Mouse (Mus musculus): ENCODE results near the gene Zfp652.
"Not testable (repeated sequence)": the region's sequence is repeated elsewhere in the genome, so short reads cannot be mapped to it uniquely, and the experiment has no call there.

Zfp652 gene

GRCm38 (mm10) chr11:95712563-95713224 is at the start of gene Zfp652:
Gene Zfp652, plus strand, starts transcription at chr11:95712673.
- DNase-seq (ENCODE audit: low spot score in 2 of 2): peak; percentile 81 to 87

- DNase-seq (ENCODE audit: low spot score in 2 of 2): peak; percentile 97 to 98
These were observed 45.8 kb upstream of the Zfp652 start, which contains the start of gene Phb for GRCm38 (mm10) chr11:95666529-95667149. Gene Phb, plus strand, starts transcription at chr11:95666957.

- no peak for DNase-seq (ENCODE audit: low spot score in 2 of 2)
These were observed 45.3 kb upstream of the Zfp652 start for GRCm38 (mm10) chr11:95667177-95667576.

GRCm38 (mm10) chr11:95668086-95668485 is 44.4 kb upstream of the Zfp652 start:
- DNase-seq (ENCODE audit: low spot score in 2 of 2): not testable (repeated sequence)

GRCm38 (mm10) chr11:95675498-95675897 is 37.0 kb upstream of the Zfp652 start:
- DNase-seq (ENCODE audit: low spot score in 2 of 2): no peak

GRCm38 (mm10) chr11:95676307-95676706 is 36.2 kb upstream of the Zfp652 start:
- no peak for DNase-seq (ENCODE audit: low spot score in 2 of 2)

GRCm38 (mm10) chr11:95677925-95678701 is 34.4 kb upstream of the Zfp652 start:
- no peak for DNase-seq (ENCODE audit: low spot score in 2 of 2)

- DNase-seq (ENCODE audit: low spot score in 2 of 2): no peak
These were observed 30.4 kb upstream of the Zfp652 start for GRCm38 (mm10) chr11:95681995-95682601.

GRCm38 (mm10) chr11:95682946-95683345 is 29.5 kb upstream of the Zfp652 start:
- no peak for DNase-seq (ENCODE audit: low spot score in 2 of 2)

- DNase-seq (ENCODE audit: low spot score in 2 of 2): peak; percentile 61 to 79
These were observed 26.4 kb upstream of the Zfp652 start for GRCm38 (mm10) chr11:95686031-95686430.

- no peak for DNase-seq (ENCODE audit: low spot score in 2 of 2)
These were observed 25.3 kb upstream of the Zfp652 start for GRCm38 (mm10) chr11:95687084-95687656.

- DNase-seq (ENCODE audit: low spot score in 2 of 2): peak; percentile 73 to 79
These were observed 24.0 kb upstream of the Zfp652 start for GRCm38 (mm10) chr11:95688515-95688914.

- peak; percentile 23 to 35 for DNase-seq (ENCODE audit: low spot score in 2 of 2)
These were observed 23.5 kb upstream of the Zfp652 start for GRCm38 (mm10) chr11:95688981-95689380.

GRCm38 (mm10) chr11:95689544-95689943 is 22.9 kb upstream of the Zfp652 start:
- no peak for DNase-seq (ENCODE audit: low spot score in 2 of 2)

GRCm38 (mm10) chr11:95698541-95698940 is 13.9 kb upstream of the Zfp652 start:
- DNase-seq (ENCODE audit: low spot score in 2 of 2): no peak

GRCm38 (mm10) chr11:95700778-95701739 is 11.4 kb upstream of the Zfp652 start:
- DNase-seq (ENCODE audit: low spot score in 2 of 2): no peak

- DNase-seq (ENCODE audit: low spot score in 2 of 2): no peak
These were observed 8.2 kb upstream of the Zfp652 start for GRCm38 (mm10) chr11:95704032-95704969.

- DNase-seq (ENCODE audit: low spot score in 2 of 2): no peak
These were observed 7.5 kb upstream of the Zfp652 start for GRCm38 (mm10) chr11:95704970-95705330.

GRCm38 (mm10) chr11:95709534-95710040 is 2.9 kb upstream of the Zfp652 start:
- no peak for DNase-seq (ENCODE audit: low spot score in 2 of 2)

All from heart, adult 9 months (tissue).